Mouse (Mus musculus) forebrain, embryonic 14.5 days (tissue): ENCODE measurements at regions not wholly inside any gene's neighbourhood (a gene's known extent, or its start where the extent isn't known, plus 50 kb on each side); places are given as distances from the start of the nearest gene placed in this dataset.

ENCODE experiments used
- ATAC-seq: fragments of 200-750 bp; cut with Nextera tagmentation; 2 replicates; pipeline ENCODE4 v1.8.0; 2017; ENCODE audit warnings: mild to moderate bottlenecking, moderate library complexity
- DNase-seq: peaks from one replicate; pipeline ENCODE4 v3.0.0-alpha.2; 2015; ENCODE audit warnings: low spot score
- H3K27ac ChIP-seq: fragments of 300-500 bp; sonication (generic); 2 replicates; pipeline ENCODE4 v1.5.1; 2014; ENCODE audit warnings: low read depth, mild to moderate bottlenecking, control low read depth, low read length, moderate library complexity
- H3K27me3 ChIP-seq: fragments of 300-500 bp; sonication (generic); replicated peaks from 2 replicates; pipeline ENCODE4 v1.6.1; 2014; ENCODE audit warnings: low read length, control low read depth, mixed read lengths; ENCODE audit not compliant: control insufficient read depth, insufficient read depth
- H3K36me3 ChIP-seq: fragments of 300-500 bp; sonication (generic); 2 replicates; pipeline ENCODE4 v1.6.1; 2014; ENCODE audit warnings: low read length, control low read depth; ENCODE audit not compliant: control insufficient read depth, insufficient read depth
- H3K4me1 ChIP-seq: fragments of 300-500 bp; sonication (generic); 2 replicates; pipeline ENCODE4 v1.6.1; 2014; ENCODE audit warnings: antibody characterized with exemption, low read length, control low read depth; ENCODE audit not compliant: control insufficient read depth, insufficient read depth
- H3K4me2 ChIP-seq: fragments of 300-500 bp; sonication (generic); 2 replicates; pipeline ENCODE4 v1.6.1; 2014; ENCODE audit warnings: mild to moderate bottlenecking, control low read depth, low read length
- H3K4me3 ChIP-seq: fragments of 300-500 bp; sonication (generic); 2 replicates; pipeline ENCODE4 v1.5.1; 2014; ENCODE audit warnings: low read depth, low read length, control low read depth
- H3K9ac ChIP-seq: fragments of 300-500 bp; sonication (generic); 2 replicates; pipeline ENCODE4 v1.6.1; 2014; ENCODE audit warnings: mild to moderate bottlenecking, low read length, control low read depth, moderate library complexity
- H3K9me3 ChIP-seq: fragments of 300-500 bp; sonication (generic); replicated peaks from 2 replicates; pipeline ENCODE4 v1.6.1; 2016; ENCODE audit warnings: low read length, control low read depth, mixed read lengths; ENCODE audit not compliant: control insufficient read depth
- WGBS: fragments of 180-500 bp; shearing (Covaris S2); extraction: QIAGEN DNeasy Blood & Tissue Kit; methylation state at CpG from one replicate; pipeline ENCODE4 v1.1.7; 2014; 5-methylcytosine and 5-hydroxymethylcytosine counted together

DNA sequence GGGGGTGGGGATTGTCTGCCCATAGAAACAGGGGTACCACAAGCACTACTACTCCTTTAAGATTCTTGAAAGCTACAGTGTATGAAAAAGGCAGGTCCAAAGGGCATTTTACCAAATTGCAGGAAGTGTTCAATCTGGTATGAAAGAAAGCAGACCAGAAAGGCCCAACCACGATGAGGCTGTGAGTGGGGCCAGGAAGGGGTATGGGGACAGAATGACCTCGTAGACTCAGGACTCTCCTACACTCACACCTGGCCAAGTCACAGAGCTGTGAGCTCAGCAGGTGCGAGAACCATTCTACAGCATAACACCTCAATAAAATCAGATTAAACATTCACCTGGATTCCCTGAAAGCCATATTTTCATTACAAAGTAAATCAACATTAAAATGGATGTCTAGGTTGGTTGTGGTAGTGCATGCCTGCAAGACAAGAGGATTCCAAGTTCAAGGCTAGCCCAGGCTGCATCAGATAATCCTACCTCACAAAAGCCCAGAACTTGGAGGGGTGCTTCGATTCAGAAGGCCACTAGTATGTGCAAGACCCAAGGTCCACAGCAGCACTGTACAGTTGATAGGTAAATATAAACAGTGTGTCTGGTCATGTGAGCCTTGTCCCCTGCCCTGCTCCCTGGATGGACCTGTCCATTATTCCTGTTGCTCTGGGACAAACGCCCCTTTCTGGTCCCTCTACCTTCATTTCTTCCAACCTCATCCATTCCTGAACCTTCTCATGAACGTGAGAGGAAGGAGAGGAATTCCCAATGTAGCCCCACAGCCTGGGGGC lies 115.3 kb downstream of the 1810010D01Rik start:
- no peaks in the 10 kb centered on the region for H3K27me3 ChIP-seq
- no peaks in the 10 kb centered on the region for H3K4me1 ChIP-seq
- H3K4me3 ChIP-seq = no peak overlapping the region
- no peak overlapping the region for H3K27ac ChIP-seq
- no peak overlapping the region for H3K4me2 ChIP-seq
- no peak overlapping the region for H3K9ac ChIP-seq
- H3K9me3 ChIP-seq = no peaks in the 10 kb centered on the region
- no peak for ATAC-seq
- H3K36me3 ChIP-seq = no peaks in the 10 kb centered on the region
- 80% methylated on average over 6 of the region's 6 CpGs for WGBS
- no peak for DNase-seq

DNA sequence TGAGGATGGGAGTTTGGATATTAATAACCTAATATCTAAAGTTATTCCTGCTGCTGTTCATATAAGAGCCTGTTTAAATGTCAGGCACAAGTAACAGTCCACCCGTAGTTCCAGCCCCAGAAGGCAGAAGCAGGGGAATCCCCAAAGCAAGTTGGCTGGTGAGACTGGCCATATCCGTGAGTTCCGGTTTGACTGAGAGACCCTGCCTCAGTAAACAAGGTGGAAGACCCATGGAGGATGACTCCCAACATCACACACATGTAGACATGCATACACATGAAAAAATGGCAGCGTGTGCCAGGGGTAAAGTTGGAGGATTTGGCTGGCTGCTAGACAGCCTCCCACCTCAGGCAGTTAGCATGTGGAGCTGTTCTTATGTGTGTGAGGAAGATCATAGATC lies 117.1 kb downstream of the 1810010D01Rik start:
- Histone ChIP-seq H3K4me2 (no peak overlapping the region), H3K4me3 (no peak overlapping the region), H3K36me3 (no peaks in the 10 kb centered on the region), H3K4me1 (no peaks in the 10 kb centered on the region), H3K9me3 (no peaks in the 10 kb centered on the region), H3K27me3 (no peaks in the 10 kb centered on the region), H3K27ac (no peak overlapping the region), H3K9ac (no peak overlapping the region)
- DNase-seq (no peak), ATAC-seq (no peak)
- 89% methylated on average over 4 of the region's 4 CpGs for WGBS

DNA sequence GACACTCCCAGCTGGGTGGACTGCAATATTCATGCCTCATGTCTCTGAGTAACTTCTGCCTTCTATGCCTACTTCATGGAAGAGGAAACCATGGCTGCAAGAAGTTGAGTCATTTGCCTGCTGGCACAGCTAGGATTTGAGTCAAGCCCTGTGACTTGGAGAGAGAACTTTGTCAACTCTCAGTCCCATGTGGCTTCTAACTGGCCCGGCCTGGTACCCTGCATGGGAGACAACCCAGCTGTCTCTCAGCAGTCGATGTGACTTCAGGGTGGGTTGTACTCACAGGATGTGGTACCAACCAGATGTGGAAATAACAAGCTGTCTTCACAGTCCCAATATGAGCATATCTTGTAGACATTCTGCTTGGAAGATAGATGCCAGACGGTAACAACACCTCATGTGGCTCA lies 118.6 kb downstream of the 1810010D01Rik start:
- DNase-seq (no peak), ATAC-seq (no peak)
- no peak overlapping the region for H3K4me2 ChIP-seq
- no peaks in the 10 kb centered on the region for H3K9me3 ChIP-seq
- H3K27ac ChIP-seq = no peak overlapping the region
- no peaks in the 10 kb centered on the region for H3K4me1 ChIP-seq
- no peaks in the 10 kb centered on the region for H3K36me3 ChIP-seq
- no peak overlapping the region for H3K4me3 ChIP-seq
- H3K9ac ChIP-seq = no peak overlapping the region
- WGBS = 84% methylated on average over 3 of the region's 3 CpGs
- H3K27me3 ChIP-seq = no peaks in the 10 kb centered on the region

DNA sequence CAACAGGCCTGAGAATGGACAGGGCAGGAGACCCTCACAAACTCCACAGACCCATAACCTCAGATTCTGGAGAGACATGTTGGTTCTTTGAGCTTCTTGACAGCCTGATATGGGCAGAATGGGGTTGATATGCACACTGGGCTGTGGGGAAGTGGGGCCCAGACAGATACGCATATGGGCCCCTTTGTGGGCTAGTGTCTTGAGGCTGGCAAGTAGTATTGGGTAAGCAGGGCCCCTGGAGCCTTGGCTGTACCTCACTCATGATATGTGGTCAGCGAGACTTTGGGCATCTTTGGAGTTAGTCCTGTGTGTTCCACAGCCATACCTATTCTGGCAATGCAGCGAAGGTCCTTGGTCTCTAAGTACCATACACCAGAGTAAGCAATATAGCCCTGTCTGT lies 119.3 kb downstream of the 1810010D01Rik start:
- Histone ChIP-seq H3K36me3 (no peaks in the 10 kb centered on the region), H3K4me2 (no peak overlapping the region), H3K27ac (no peak overlapping the region), H3K9me3 (no peaks in the 10 kb centered on the region), H3K4me3 (no peak overlapping the region), H3K4me1 (no peaks in the 10 kb centered on the region), H3K27me3 (no peaks in the 10 kb centered on the region), H3K9ac (no peak overlapping the region)
- WGBS = 92% methylated on average over 3 of the region's 3 CpGs
- DNase-seq = no peak
- ATAC-seq = no peak

DNA sequence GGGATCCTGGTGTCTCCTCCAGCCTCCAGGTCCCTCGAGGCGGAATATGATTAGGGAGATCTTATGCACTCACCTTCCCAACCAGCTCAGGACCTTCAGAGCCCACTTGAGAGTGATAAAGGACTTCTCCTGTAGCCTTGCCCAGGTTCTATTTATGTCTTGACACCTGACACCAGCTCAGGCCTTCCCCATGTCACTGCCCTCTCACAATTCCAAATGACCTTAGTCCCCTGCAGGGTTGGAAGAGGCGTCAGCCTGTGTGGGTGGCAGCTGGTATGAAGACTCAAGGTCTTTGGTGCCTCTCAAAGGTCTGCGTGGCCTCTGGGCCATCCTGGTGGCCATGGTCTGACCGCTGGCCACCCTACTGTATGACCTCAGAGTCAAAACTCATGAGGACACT lies 120.1 kb downstream of the 1810010D01Rik start:
- WGBS = 85% methylated on average over 5 of the region's 5 CpGs
- H3K4me2 ChIP-seq = no peak overlapping the region
- no peaks in the 10 kb centered on the region for H3K9me3 ChIP-seq
- H3K27ac ChIP-seq = no peak overlapping the region
- H3K27me3 ChIP-seq = no peaks in the 10 kb centered on the region
- no peaks in the 10 kb centered on the region for H3K36me3 ChIP-seq
- no peaks in the 10 kb centered on the region for H3K4me1 ChIP-seq
- H3K9ac ChIP-seq = no peak overlapping the region
- DNase-seq (no peak), ATAC-seq (no peak)
- no peak overlapping the region for H3K4me3 ChIP-seq

DNA sequence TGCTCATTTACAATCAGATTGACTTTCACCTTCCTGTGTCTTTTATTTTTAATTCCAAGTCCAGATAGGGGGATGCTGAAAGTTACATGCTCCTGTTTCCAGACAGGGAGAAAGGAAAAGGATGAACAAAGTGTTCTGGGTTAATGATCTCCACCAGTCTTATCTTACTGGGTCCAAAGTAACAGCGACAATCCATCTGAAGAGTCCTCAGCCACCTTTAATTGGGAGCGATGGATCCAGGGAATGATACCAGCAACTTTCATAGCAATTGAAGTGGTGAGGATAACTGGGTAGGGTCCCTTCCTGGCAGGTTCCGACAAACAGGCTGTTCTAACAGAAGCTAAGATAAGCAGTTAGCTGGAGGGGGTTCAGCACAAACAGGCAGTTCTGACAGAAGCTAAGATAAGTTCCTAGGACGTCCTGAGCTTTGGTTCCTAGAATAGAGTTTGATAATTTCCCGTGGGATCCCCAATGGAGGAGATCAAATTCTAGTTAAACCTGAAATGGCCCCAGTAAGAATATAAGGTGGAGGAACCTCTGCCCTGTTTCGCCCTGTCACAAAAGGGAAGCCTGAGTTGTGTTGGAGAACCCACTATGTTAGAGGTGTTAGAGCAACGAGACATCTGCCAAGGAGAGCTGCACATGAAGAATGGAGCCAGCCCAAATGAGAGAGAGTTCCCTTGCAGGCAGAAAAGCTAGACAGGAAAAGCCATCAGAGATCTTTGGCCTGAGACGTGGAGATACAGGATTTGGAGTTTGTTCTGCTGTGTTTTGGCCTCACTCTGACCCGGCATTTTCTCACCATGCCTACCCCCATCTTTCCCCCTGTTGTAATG lies 124.8 kb downstream of the 1810010D01Rik start:
- Histone ChIP-seq H3K36me3 (no peaks in the 10 kb centered on the region), H3K27ac (no peak overlapping the region), H3K9ac (no peak overlapping the region), H3K4me2 (no peak overlapping the region), H3K4me3 (no peak overlapping the region), H3K9me3 (no peaks in the 10 kb centered on the region), H3K4me1 (no peaks in the 10 kb centered on the region), H3K27me3 (no peaks in the 10 kb centered on the region)
- WGBS = 86% methylated on average over 9 of the region's 9 CpGs
- DNase-seq = no peak
- ATAC-seq = no peak

DNA sequence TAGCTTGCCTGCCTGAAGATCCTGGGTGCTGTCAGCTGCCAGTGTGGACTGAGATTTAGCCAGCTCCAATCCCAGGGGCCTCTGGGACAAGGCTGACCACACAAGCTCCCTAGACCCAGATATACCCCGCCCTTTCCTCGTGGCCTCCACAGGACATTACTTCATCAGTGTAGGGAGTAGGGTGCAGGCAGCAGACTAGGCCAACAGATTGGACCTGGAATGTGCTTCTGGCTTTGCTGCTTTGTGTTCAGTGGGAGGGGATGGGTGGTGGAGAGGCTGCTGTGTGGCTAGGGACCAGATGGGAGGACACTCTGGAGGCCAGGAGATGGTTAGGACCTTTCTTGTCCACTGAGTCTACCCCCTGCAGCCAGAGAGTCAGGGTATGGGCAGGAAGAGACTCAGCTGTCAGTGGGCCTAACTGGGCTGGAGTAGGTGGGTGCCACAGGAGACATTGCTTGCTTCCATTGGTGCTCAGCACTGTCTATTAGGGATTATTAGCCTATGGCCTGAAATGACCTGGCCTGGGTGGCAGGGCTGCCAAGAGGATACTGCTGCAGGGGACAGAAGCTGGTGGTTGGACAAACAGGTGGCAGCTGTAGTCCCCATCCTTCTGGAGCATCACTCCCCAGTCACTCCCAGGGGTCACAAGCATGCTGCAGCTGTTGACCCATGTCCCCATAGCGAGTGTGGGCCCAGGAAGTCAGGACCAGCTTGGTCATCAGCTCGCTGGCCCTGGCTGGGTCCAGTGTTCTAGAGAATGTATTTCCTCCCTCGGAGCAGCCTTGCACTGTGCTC lies 132.5 kb upstream of the Ccnd1 start:
- ATAC-seq = no peak
- no peaks in the 10 kb centered on the region for H3K36me3 ChIP-seq
- DNase-seq = no peak
- no peaks in the 10 kb centered on the region for H3K4me1 ChIP-seq
- H3K27ac ChIP-seq = no peak overlapping the region
- H3K4me2 ChIP-seq = no peak overlapping the region
- WGBS = 85% methylated on average over 5 of the region's 5 CpGs
- no peak overlapping the region for H3K9ac ChIP-seq
- no peaks in the 10 kb centered on the region for H3K27me3 ChIP-seq
- H3K9me3 ChIP-seq = no peaks in the 10 kb centered on the region
- no peak overlapping the region for H3K4me3 ChIP-seq

DNA sequence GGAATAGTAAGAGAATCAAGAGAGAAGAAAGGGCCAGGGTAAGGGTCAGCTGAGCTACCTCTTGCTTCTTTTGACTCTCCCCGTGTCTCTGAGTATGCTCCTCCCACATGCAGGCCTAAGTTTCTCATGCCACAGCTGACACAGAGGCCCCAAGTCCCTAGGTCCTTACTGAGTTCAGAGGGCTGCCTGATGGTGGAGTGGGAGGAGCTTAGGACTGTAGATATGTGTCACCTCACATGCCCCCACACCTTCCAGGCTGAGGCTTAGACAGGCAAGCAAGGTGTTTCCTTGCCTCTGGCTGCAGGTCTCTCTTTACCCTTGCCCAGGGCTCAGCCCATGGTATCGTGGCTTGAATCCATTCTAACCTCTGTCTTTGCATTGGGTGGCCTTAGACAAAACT lies 131.8 kb upstream of the Ccnd1 start:
- DNase-seq = no peak
- H3K9ac ChIP-seq = no peak overlapping the region
- no peak overlapping the region for H3K4me2 ChIP-seq
- H3K27ac ChIP-seq = no peak overlapping the region
- H3K4me3 ChIP-seq = no peak overlapping the region
- no peaks in the 10 kb centered on the region for H3K27me3 ChIP-seq
- ATAC-seq = no peak
- H3K36me3 ChIP-seq = no peaks in the 10 kb centered on the region
- no peaks in the 10 kb centered on the region for H3K9me3 ChIP-seq
- 67% methylated on average over 2 of the region's 2 CpGs for WGBS
- no peaks in the 10 kb centered on the region for H3K4me1 ChIP-seq
